Mouse (Mus musculus) CH12.LX (cell line): ENCODE measurements around the gene C5ar1.

Experiments
- BHLHE40 ChIP-seq: IDR thresholded peaks from 2 replicates; pipeline ENCODE4 v1.6.1; 2011; ENCODE audit warnings: mild to moderate bottlenecking, low read depth, low read length, improper control_type of control experiment
- CHD1 ChIP-seq: IDR thresholded peaks from 2 replicates; pipeline ENCODE4 v1.6.1; 2012; ENCODE audit warnings: low read depth, low read length, improper control_type of control experiment, inconsistent platforms
- CTCF ChIP-seq, 2 experiments: IDR thresholded peaks in 1 of 2; conservative IDR thresholded peaks in 1 of 2; 2 replicates each; pipeline ENCODE4 v1.5.1; 2011 to 2012; ENCODE audit warnings: low read depth in 2 of 2, low read length in 2 of 2, improper control_type of control experiment in 1 of 2, inconsistent platforms in 1 of 2, mild to moderate bottlenecking in 1 of 2, moderate library complexity in 1 of 2
- EP300 ChIP-seq: IDR thresholded peaks from 2 replicates; pipeline ENCODE4 v1.6.1; 2011; ENCODE audit warnings: low read length, improper control_type of control experiment
- JUN ChIP-seq: IDR thresholded peaks from 2 replicates; pipeline ENCODE4 v1.6.1; 2011; ENCODE audit warnings: low read depth, mild to moderate bottlenecking, low read length, improper control_type of control experiment, moderate library complexity; ENCODE audit not compliant: insufficient read depth
- KAT2A ChIP-seq: IDR thresholded peaks from 2 replicates; pipeline ENCODE4 v1.6.1; 2012; ENCODE audit warnings: low read length, improper control_type of control experiment, inconsistent platforms; ENCODE audit not compliant: insufficient replicate concordance
- MAX ChIP-seq: IDR thresholded peaks from 2 replicates; pipeline ENCODE4 v1.6.1; 2011; ENCODE audit warnings: low read length, improper control_type of control experiment
- MXI1 ChIP-seq: IDR thresholded peaks from 2 replicates; pipeline ENCODE4 v1.6.1; 2011; ENCODE audit warnings: mild to moderate bottlenecking, low read depth, low read length, improper control_type of control experiment
- NRF1 ChIP-seq: IDR thresholded peaks from 2 replicates; pipeline ENCODE4 v1.6.1; 2014; ENCODE audit warnings: low read depth, mild to moderate bottlenecking, inconsistent platforms, low read length, improper control_type of control experiment, moderate library complexity
- RCOR1 ChIP-seq: conservative IDR thresholded peaks from 2 replicates; pipeline ENCODE4 v1.6.1; 2012; ENCODE audit warnings: low read depth, mild to moderate bottlenecking, inconsistent platforms, low read length, improper control_type of control experiment
- SMC3 ChIP-seq: IDR thresholded peaks from 2 replicates; pipeline ENCODE4 v1.6.1; 2011; ENCODE audit warnings: low read depth, low read length, improper control_type of control experiment
- TCF12 ChIP-seq: IDR thresholded peaks from 2 replicates; pipeline ENCODE4 v1.6.1; 2014; ENCODE audit warnings: low read depth, mild to moderate bottlenecking, inconsistent platforms, low read length, improper control_type of control experiment
- ZC3H11A ChIP-seq: IDR thresholded peaks from 2 replicates; pipeline ENCODE4 v1.6.1; 2012; ENCODE audit warnings: low read depth, mild to moderate bottlenecking, inconsistent platforms, low read length, improper control_type of control experiment
- ZNF384 ChIP-seq: IDR thresholded peaks from 2 replicates; pipeline ENCODE4 v1.6.1; 2012; ENCODE audit warnings: low read depth, low read length, improper control_type of control experiment, inconsistent platforms

GRCm38 (mm10) chr7:16272681-16273080 is 13.3 kb upstream of the C5ar1 start:
- TF ChIP-seq CTCF (conservative IDR thresholded peaks at IDR 0.05 in 1 of 2, IDR thresholded peaks at IDR 0.05 in 1 of 2; ENCODE audit: low read depth in 2 of 2, low read length in 2 of 2) (no peak), SMC3 (no peak), EP300 (no peak), MXI1 (no peak), NRF1 (no peak), BHLHE40 (no peak), RCOR1 (no peak), MAX (no peak), CHD1 (no peak), ZNF384 (no peak), KAT2A (no peak), JUN (no peak), ZC3H11A (no peak), TCF12 (no peak)
